Mouse (Mus musculus): ENCODE results near the gene Crtc3. TPM values are rescaled to one million over a fixed set of nuclear protein-coding genes. Genes with fewer than 3 reads are reported as not detected.

Crtc3 gene
- polyA plus RNA-seq, 1 experiment from 2014 or later, result 7.9 TPM

- H3K27ac ChIP-seq (ENCODE audit: low read depth, low read length), result no peak overlapping the region
- DNase-seq (ENCODE audit: low spot score) (no peak), ATAC-seq (no peak)
- 0 out of 2 replicates have a peak, but pooled peaks cover 11% of the 10 kb centered on the region for H3K36me3 ChIP-seq (ENCODE audit: control insufficient read depth, insufficient read depth, low read length)
- 81% methylated on average over 7 of the region's 7 CpGs for WGBS
- H3K27me3 ChIP-seq (replicated peaks; ENCODE audit: control insufficient read depth, insufficient read depth, low read length), result no peaks in the 10 kb centered on the region
- no peak overlapping the region for H3K4me2 ChIP-seq (ENCODE audit: low read length)
- no peak overlapping the region for H3K9ac ChIP-seq (ENCODE audit: low read length)
- no peaks in the 10 kb centered on the region for H3K4me1 ChIP-seq (ENCODE audit: control insufficient read depth, insufficient read depth, low read length)
- H3K4me3 ChIP-seq (ENCODE audit: low read depth, low read length), result no peak overlapping the region
- H3K9me3 ChIP-seq (replicated peaks; ENCODE audit: control insufficient read depth, low read length), result no peaks in the 10 kb centered on the region
Observed at GRCm38 (mm10) chr7:80611646-80612045, 77.0 kb downstream of the Crtc3 start.

- Histone ChIP-seq H3K27ac (ENCODE audit: low read depth, low read length) (no peak overlapping the region), H3K27me3 (replicated peaks; ENCODE audit: control insufficient read depth, insufficient read depth, low read length) (no peaks in the 10 kb centered on the region), H3K4me2 (ENCODE audit: low read length) (no peak overlapping the region), H3K4me1 (ENCODE audit: control insufficient read depth, insufficient read depth, low read length) (no peaks in the 10 kb centered on the region), H3K9ac (ENCODE audit: low read length) (no peak overlapping the region), H3K4me3 (ENCODE audit: low read depth, low read length) (no peak overlapping the region), H3K36me3 (ENCODE audit: control insufficient read depth, insufficient read depth, low read length) (0 out of 2 replicates have a peak, but pooled peaks cover 4% of the 10 kb centered on the region), H3K9me3 (replicated peaks; ENCODE audit: control insufficient read depth, low read length) (no peaks in the 10 kb centered on the region)
- ATAC-seq (no peak), DNase-seq (ENCODE audit: low spot score) (no peak)
- WGBS, result 54% methylated on average over 2 of the region's 2 CpGs
Observed at GRCm38 (mm10) chr7:80607503-80607902, 81.2 kb downstream of the Crtc3 start.

GRCm38 (mm10) chr7:80606435-80606834 is 82.2 kb downstream of the Crtc3 start:
- Histone ChIP-seq H3K9me3 (replicated peaks; ENCODE audit: control insufficient read depth, low read length) (no peaks in the 10 kb centered on the region), H3K4me1 (ENCODE audit: control insufficient read depth, insufficient read depth, low read length) (no peaks in the 10 kb centered on the region), H3K36me3 (ENCODE audit: control insufficient read depth, insufficient read depth, low read length) (0 out of 2 replicates have a peak, but pooled peaks cover 4% of the 10 kb centered on the region), H3K4me3 (ENCODE audit: low read depth, low read length) (no peak overlapping the region), H3K4me2 (ENCODE audit: low read length) (no peak overlapping the region), H3K27ac (ENCODE audit: low read depth, low read length) (no peak overlapping the region), H3K9ac (ENCODE audit: low read length) (no peak overlapping the region), H3K27me3 (replicated peaks; ENCODE audit: control insufficient read depth, insufficient read depth, low read length) (no peaks in the 10 kb centered on the region)
- WGBS, result 80% methylated on average over 4 of the region's 4 CpGs
- ATAC-seq (no peak), DNase-seq (ENCODE audit: low spot score) (no peak)

- Histone ChIP-seq H3K4me3 (ENCODE audit: low read depth, low read length) (no peak overlapping the region), H3K27me3 (replicated peaks; ENCODE audit: control insufficient read depth, insufficient read depth, low read length) (no peaks in the 10 kb centered on the region), H3K27ac (ENCODE audit: low read depth, low read length) (no peak overlapping the region), H3K4me2 (ENCODE audit: low read length) (no peak overlapping the region), H3K4me1 (ENCODE audit: control insufficient read depth, insufficient read depth, low read length) (no peaks in the 10 kb centered on the region), H3K36me3 (ENCODE audit: control insufficient read depth, insufficient read depth, low read length) (0 out of 2 replicates have a peak, but pooled peaks cover 4% of the 10 kb centered on the region), H3K9ac (ENCODE audit: low read length) (no peak overlapping the region), H3K9me3 (replicated peaks; ENCODE audit: control insufficient read depth, low read length) (no peaks in the 10 kb centered on the region)
- no peak for ATAC-seq
- 5% methylated on average over 10 of the region's 10 CpGs for WGBS
- no peak for DNase-seq (ENCODE audit: low spot score)
Observed at GRCm38 (mm10) chr7:80605557-80605930, 83.1 kb downstream of the Crtc3 start.

GRCm38 (mm10) chr7:80604908-80605556 is 83.6 kb downstream of the Crtc3 start:
- no peaks in the 10 kb centered on the region for H3K4me1 ChIP-seq (ENCODE audit: control insufficient read depth, insufficient read depth, low read length)
- H3K27me3 ChIP-seq (replicated peaks; ENCODE audit: control insufficient read depth, insufficient read depth, low read length), result no peaks in the 10 kb centered on the region
- no peak overlapping the region for H3K9ac ChIP-seq (ENCODE audit: low read length)
- H3K4me3 ChIP-seq (ENCODE audit: low read depth, low read length), result no peak overlapping the region
- 29% methylated on average over 11 of the region's 11 CpGs for WGBS
- ATAC-seq, result no peak
- no peaks in the 10 kb centered on the region for H3K9me3 ChIP-seq (replicated peaks; ENCODE audit: control insufficient read depth, low read length)
- no peak overlapping the region for H3K27ac ChIP-seq (ENCODE audit: low read depth, low read length)
- no peak for DNase-seq (ENCODE audit: low spot score)
- H3K4me2 ChIP-seq (ENCODE audit: low read length), result no peak overlapping the region
- 0 out of 2 replicates have a peak, but pooled peaks cover 4% of the 10 kb centered on the region for H3K36me3 ChIP-seq (ENCODE audit: control insufficient read depth, insufficient read depth, low read length)

- H3K36me3 ChIP-seq (ENCODE audit: control insufficient read depth, insufficient read depth, low read length), result peaks cover 13% of the 10 kb centered on the region
- WGBS, result 90% methylated on average over 1 of the region's 1 CpGs
- no peak for ATAC-seq
Observed at GRCm38 (mm10) chr7:80602574-80602973, 86.1 kb downstream of the Crtc3 start.

GRCm38 (mm10) chr7:80598436-80598985 is 90.2 kb downstream of the Crtc3 start:
- H3K36me3 ChIP-seq (ENCODE audit: control insufficient read depth, insufficient read depth, low read length), result peaks cover 39% of the 10 kb centered on the region
- no peak for ATAC-seq
- H3K4me1 ChIP-seq (ENCODE audit: control insufficient read depth, insufficient read depth, low read length), result no peaks in the 10 kb centered on the region
- no peaks in the 10 kb centered on the region for H3K27me3 ChIP-seq (replicated peaks; ENCODE audit: control insufficient read depth, insufficient read depth, low read length)
- no peaks in the 10 kb centered on the region for H3K9me3 ChIP-seq (replicated peaks; ENCODE audit: control insufficient read depth, low read length)
- H3K4me3 ChIP-seq (ENCODE audit: low read depth, low read length), result no peak overlapping the region
- H3K27ac ChIP-seq (ENCODE audit: low read depth, low read length), result no peak overlapping the region
- no peak for DNase-seq (ENCODE audit: low spot score)
- no peak overlapping the region for H3K4me2 ChIP-seq (ENCODE audit: low read length)
- H3K9ac ChIP-seq (ENCODE audit: low read length), result no peak overlapping the region
- WGBS, result 85% methylated on average over 13 of the region's 13 CpGs

More at GRCm38 (mm10) chr7:80602574-80602973, 86.1 kb downstream of the Crtc3 start:
- no peaks in the 10 kb centered on the region for H3K27me3 ChIP-seq (replicated peaks; ENCODE audit: control insufficient read depth, insufficient read depth, low read length)
- H3K27ac ChIP-seq (ENCODE audit: low read depth, low read length), result no peak overlapping the region
- no peak overlapping the region for H3K9ac ChIP-seq (ENCODE audit: low read length)
- no peak overlapping the region for H3K4me2 ChIP-seq (ENCODE audit: low read length)
- H3K9me3 ChIP-seq (replicated peaks; ENCODE audit: control insufficient read depth, low read length), result no peaks in the 10 kb centered on the region
- no peak overlapping the region for H3K4me3 ChIP-seq (ENCODE audit: low read depth, low read length)
- H3K4me1 ChIP-seq (ENCODE audit: control insufficient read depth, insufficient read depth, low read length), result no peaks in the 10 kb centered on the region
- DNase-seq (ENCODE audit: low spot score), result no peak

- DNase-seq (ENCODE audit: low spot score), result no peak
- Histone ChIP-seq H3K27ac (ENCODE audit: low read depth, low read length) (no peak overlapping the region), H3K36me3 (ENCODE audit: control insufficient read depth, insufficient read depth, low read length) (peaks cover 45% of the 10 kb centered on the region), H3K4me1 (ENCODE audit: control insufficient read depth, insufficient read depth, low read length) (no peaks in the 10 kb centered on the region), H3K4me3 (ENCODE audit: low read depth, low read length) (no peak overlapping the region), H3K9me3 (replicated peaks; ENCODE audit: control insufficient read depth, low read length) (no peaks in the 10 kb centered on the region), H3K4me2 (ENCODE audit: low read length) (no peak overlapping the region), H3K27me3 (replicated peaks; ENCODE audit: control insufficient read depth, insufficient read depth, low read length) (no peaks in the 10 kb centered on the region), H3K9ac (ENCODE audit: low read length) (no peak overlapping the region)
- ATAC-seq, result no peak
- WGBS, result 87% methylated on average over 5 of the region's 5 CpGs
Observed at GRCm38 (mm10) chr7:80597900-80598299, 90.8 kb downstream of the Crtc3 start.

GRCm38 (mm10) chr7:80589054-80589746 is 99.5 kb downstream of the Crtc3 start:
- no peaks in the 10 kb centered on the region for H3K4me1 ChIP-seq (ENCODE audit: control insufficient read depth, insufficient read depth, low read length)
- no peak for DNase-seq (ENCODE audit: low spot score)
- H3K27me3 ChIP-seq (replicated peaks; ENCODE audit: control insufficient read depth, insufficient read depth, low read length), result no peaks in the 10 kb centered on the region
- ATAC-seq, result no peak
- no peak overlapping the region for H3K4me3 ChIP-seq (ENCODE audit: low read depth, low read length)
- 90% methylated on average over 16 of the region's 16 CpGs for WGBS
- H3K9me3 ChIP-seq (replicated peaks; ENCODE audit: control insufficient read depth, low read length), result no peaks in the 10 kb centered on the region
- no peak overlapping the region for H3K4me2 ChIP-seq (ENCODE audit: low read length)
- peaks cover 52% of the 10 kb centered on the region for H3K36me3 ChIP-seq (ENCODE audit: control insufficient read depth, insufficient read depth, low read length)
- H3K27ac ChIP-seq (ENCODE audit: low read depth, low read length), result no peak overlapping the region
- H3K9ac ChIP-seq (ENCODE audit: low read length), result no peak overlapping the region

Data from forebrain, embryonic 14.5 days (tissue).